Mouse (Mus musculus) lung, postnatal 0 days (tissue): ENCODE results near the gene Nup88. TPM values are rescaled to one million over a fixed set of nuclear protein-coding genes. Genes with fewer than 3 reads are reported as not detected.

Experiments used
- ATAC-seq: fragments of 200-750 bp; cut with Nextera tagmentation; 2 replicates; pipeline ENCODE4 v1.8.0; 2017; ENCODE audit warnings: moderate library complexity
- DNase-seq: peaks from one replicate; pipeline ENCODE4 v3.0.0-alpha.2; 2016; ENCODE audit warnings: low spot score
- H3K27ac ChIP-seq: fragments of 300-500 bp; sonication (generic); 2 replicates; pipeline ENCODE4 v1.5.1; 2014; ENCODE audit warnings: antibody characterized with exemption, mild to moderate bottlenecking, low read length, mixed read lengths
- H3K27me3 ChIP-seq: fragments of 300-500 bp; sonication (generic); replicated peaks from 2 replicates; pipeline ENCODE4 v1.6.1; 2014; ENCODE audit warnings: low read length, mixed read lengths; ENCODE audit not compliant: insufficient read depth
- H3K36me3 ChIP-seq: fragments of 300-500 bp; sonication (generic); 2 replicates; pipeline ENCODE4 v1.6.1; 2014; ENCODE audit warnings: low read length, mixed read lengths; ENCODE audit not compliant: insufficient read depth
- H3K4me1 ChIP-seq: fragments of 300-500 bp; sonication (generic); 2 replicates; pipeline ENCODE4 v1.6.1; 2014; ENCODE audit warnings: antibody characterized with exemption, low read depth, low read length, mixed read lengths; ENCODE audit not compliant: insufficient read depth
- H3K4me2 ChIP-seq: fragments of 300-500 bp; sonication (generic); replicated peaks from 2 replicates; pipeline ENCODE4 v1.6.1; 2014; ENCODE audit warnings: low read depth, mild to moderate bottlenecking, low read length, moderate library complexity, mixed read lengths
- H3K4me3 ChIP-seq: fragments of 300-500 bp; sonication (generic); 2 replicates; pipeline ENCODE4 v1.5.1; 2014; ENCODE audit warnings: low read depth, low read length
- H3K9ac ChIP-seq: fragments of 300-500 bp; sonication (generic); replicated peaks from 2 replicates; pipeline ENCODE4 v1.6.1; 2014; ENCODE audit warnings: low read depth, mild to moderate bottlenecking
- H3K9me3 ChIP-seq: fragments of 300-500 bp; sonication (generic); 2 replicates; pipeline ENCODE4 v1.6.1; 2016; ENCODE audit warnings: low read length, mixed read lengths
- CTCF ChIP-seq: IDR thresholded peaks from 2 replicates; pipeline ENCODE4 v1.5.1; 2016; ENCODE audit warnings: antibody characterized with exemption, mild to moderate bottlenecking
- EP300 ChIP-seq: IDR thresholded peaks from 2 replicates; pipeline ENCODE4 v1.6.1; 2016; ENCODE audit warnings: antibody characterized with exemption, mild to moderate bottlenecking, control low read depth
- WGBS: fragments of 180-500 bp; shearing (Covaris S2); extraction: QIAGEN DNeasy Blood & Tissue Kit; methylation state at CpG from one replicate; pipeline ENCODE4 v1.1.7; 2014; 5-methylcytosine and 5-hydroxymethylcytosine counted together
- polyA plus RNA-seq: library from polyadenylated mRNA; unstranded; fragments of >200 nt; fragmentation: Nextera tagmentation; extraction: Ambion mirVana; gene quantifications from 2 replicates; pipeline ENCODE4 v1.2.1, GENCODE M21; 2015

The Nup88 gene
- polyA plus RNA-seq, 1 experiment from 2014 or later: 56.6 TPM

DNA sequence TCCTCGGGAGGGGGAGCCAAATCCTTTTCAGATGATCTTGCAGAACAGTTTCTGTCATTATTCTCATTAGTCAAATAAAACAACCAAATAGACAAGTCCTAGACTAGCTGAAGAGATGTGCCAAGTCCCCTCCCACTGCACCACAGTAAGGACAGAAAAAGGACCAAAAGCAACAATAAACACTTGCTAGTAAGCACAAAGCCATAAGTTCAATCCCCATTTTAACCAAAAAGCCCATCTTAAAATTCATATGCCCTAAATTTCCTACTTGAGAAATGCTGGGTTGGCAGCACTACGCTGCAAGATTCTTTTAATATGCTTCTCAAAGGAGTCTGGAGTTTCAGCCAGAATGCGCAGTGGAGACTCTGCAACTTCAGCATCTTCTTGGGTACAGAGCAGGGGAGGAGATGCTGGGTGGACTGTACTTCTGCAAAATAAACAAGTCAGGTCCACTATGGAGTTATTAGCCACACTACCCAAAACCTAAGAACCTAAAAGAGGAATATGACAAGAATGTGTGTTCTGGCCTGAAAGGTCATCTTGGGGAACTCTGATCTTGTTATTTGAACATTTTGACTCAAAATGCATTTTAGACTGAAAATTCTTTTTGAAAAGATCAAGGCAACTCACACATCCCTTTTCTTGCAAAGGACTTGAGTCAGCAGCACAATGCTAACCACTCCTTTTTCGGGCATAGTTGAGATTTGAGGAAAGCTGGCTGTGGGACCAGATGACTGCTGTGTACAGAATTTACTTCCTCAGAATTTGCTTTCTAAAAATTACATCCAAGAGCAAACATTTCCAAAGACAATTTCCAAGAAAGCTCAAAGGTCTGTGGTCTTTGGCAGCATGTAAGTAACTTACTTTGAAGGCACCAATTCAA is 24.6 kb downstream of the Nup88 start:
- TF ChIP-seq CTCF (no peak), EP300 (no peak)
- H3K4me3 ChIP-seq: no peak overlapping the region
- no peak overlapping the region for H3K9ac ChIP-seq
- no peaks in the 10 kb centered on the region for H3K4me1 ChIP-seq
- no peak for ATAC-seq
- 84% methylated on average over 4 of the region's 4 CpGs for WGBS
- H3K9me3 ChIP-seq: no peaks in the 10 kb centered on the region
- peaks cover 39% of the 10 kb centered on the region for H3K36me3 ChIP-seq
- no peak overlapping the region for H3K27ac ChIP-seq
- H3K4me2 ChIP-seq: no peak overlapping the region
- no peak for DNase-seq
- H3K27me3 ChIP-seq: no peaks in the 10 kb centered on the region

DNA sequence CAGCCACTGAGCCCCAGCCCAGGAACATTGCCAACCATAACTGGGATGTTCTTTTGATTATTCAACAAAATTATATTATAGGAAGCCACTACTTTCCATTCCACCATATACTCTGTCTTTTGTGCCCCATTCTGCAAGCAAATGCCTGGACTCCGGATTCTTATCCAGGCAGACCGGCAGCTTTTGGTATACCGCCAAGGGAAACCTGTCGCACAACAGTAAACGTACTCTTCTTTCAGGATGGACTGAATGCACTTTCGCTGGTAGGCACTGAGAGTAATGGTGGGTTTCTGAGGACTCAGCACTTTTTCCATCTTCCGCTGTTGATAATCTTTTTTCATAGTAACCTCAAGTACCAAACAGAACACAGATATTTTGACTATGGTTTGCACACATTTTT is 26.1 kb downstream of the Nup88 start:
- no peak overlapping the region for H3K9ac ChIP-seq
- 87% methylated on average over 7 of the region's 7 CpGs for WGBS
- TF ChIP-seq CTCF: no peak
- no peak for TF ChIP-seq EP300
- H3K4me3 ChIP-seq: no peak overlapping the region
- H3K4me1 ChIP-seq: no peaks in the 10 kb centered on the region
- no peak overlapping the region for H3K27ac ChIP-seq
- H3K9me3 ChIP-seq: no peaks in the 10 kb centered on the region
- DNase-seq: no peak
- no peak overlapping the region for H3K4me2 ChIP-seq
- no peaks in the 10 kb centered on the region for H3K27me3 ChIP-seq
- peaks cover 31% of the 10 kb centered on the region for H3K36me3 ChIP-seq
- no peak for ATAC-seq

- 78% methylated on average over 1 of the region's 1 CpGs for WGBS
- ATAC-seq (no peak; the same call in 1 of the 2 replicates), DNase-seq (no peak)
- H3K27ac ChIP-seq: no peak overlapping the region
- peaks cover 32% of the 10 kb centered on the region for H3K36me3 ChIP-seq
- TF ChIP-seq EP300: no peak
- peak; percentile 41 for TF ChIP-seq CTCF
- H3K9ac ChIP-seq: no peak overlapping the region
- H3K27me3 ChIP-seq: no peaks in the 10 kb centered on the region
- H3K9me3 ChIP-seq: no peaks in the 10 kb centered on the region
- no peaks in the 10 kb centered on the region for H3K4me1 ChIP-seq
- no peak overlapping the region for H3K4me2 ChIP-seq
- no peak overlapping the region for H3K4me3 ChIP-seq
Observed at GRCm38 (mm10) chr11:70942596-70942995, 27.2 kb downstream of the Nup88 start.

DNA sequence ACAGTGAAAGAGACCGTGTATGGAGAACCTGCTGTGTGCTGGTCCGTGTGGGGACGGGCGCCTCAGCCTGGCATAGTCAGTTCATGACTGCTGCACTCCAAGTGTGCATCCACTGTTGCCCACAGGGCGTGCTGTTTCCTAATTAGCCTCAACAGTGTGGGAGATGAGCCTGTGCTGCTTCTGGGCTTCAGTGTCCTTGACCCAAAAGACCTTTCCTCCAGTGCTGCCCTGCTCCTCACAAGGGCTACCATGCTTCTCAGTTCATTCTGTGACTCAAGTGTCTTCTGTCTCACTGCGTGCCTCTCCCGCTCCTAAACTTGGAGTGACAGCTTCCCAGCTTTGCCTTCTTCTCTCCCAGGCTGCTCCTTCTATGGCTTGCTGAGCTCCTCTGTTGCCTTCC is 34.5 kb downstream of the Nup88 start:
- no peak for DNase-seq
- ATAC-seq: no peak
- Histone ChIP-seq H3K9me3 (no peaks in the 10 kb centered on the region), H3K27me3 (no peaks in the 10 kb centered on the region), H3K9ac (no peak overlapping the region), H3K4me2 (no peak overlapping the region), H3K4me3 (no peak overlapping the region), H3K4me1 (no peaks in the 10 kb centered on the region), H3K27ac (no peak overlapping the region), H3K36me3 (peaks cover 35% of the 10 kb centered on the region)
- no peak for TF ChIP-seq EP300
- TF ChIP-seq CTCF: no peak
- 89% methylated on average over 7 of the region's 7 CpGs for WGBS

DNA sequence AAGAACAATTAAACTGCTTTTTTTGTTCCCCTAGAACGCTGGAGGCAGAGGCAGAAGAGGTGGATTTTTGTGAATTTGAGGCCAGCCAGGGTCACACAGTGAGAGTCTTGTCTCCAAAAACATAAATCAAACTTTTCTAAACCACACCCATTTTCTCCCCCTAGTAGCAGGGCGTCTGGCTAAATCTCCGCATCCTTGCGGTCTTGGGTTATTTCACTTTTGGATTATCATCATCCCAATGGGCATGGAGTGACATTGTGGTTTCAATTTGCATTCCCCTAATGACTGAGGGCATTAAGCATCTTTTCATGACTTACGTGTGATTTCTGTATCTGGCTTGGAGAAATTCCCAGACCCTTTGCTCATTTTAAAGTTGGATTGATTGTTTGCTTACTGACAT is 38.3 kb downstream of the Nup88 start:
- 87% methylated on average over 5 of the region's 5 CpGs for WGBS
- no peak overlapping the region for H3K4me3 ChIP-seq
- H3K27ac ChIP-seq: no peak overlapping the region
- peaks cover 22% of the 10 kb centered on the region; the same call in 1 of the 2 replicates for H3K36me3 ChIP-seq
- H3K4me1 ChIP-seq: no peaks in the 10 kb centered on the region
- no peaks in the 10 kb centered on the region for H3K9me3 ChIP-seq
- ATAC-seq (no peak), DNase-seq (no peak)
- H3K9ac ChIP-seq: no peak overlapping the region
- no peak overlapping the region for H3K4me2 ChIP-seq
- H3K27me3 ChIP-seq: no peaks in the 10 kb centered on the region
- no peak for TF ChIP-seq CTCF
- no peak for TF ChIP-seq EP300

DNA sequence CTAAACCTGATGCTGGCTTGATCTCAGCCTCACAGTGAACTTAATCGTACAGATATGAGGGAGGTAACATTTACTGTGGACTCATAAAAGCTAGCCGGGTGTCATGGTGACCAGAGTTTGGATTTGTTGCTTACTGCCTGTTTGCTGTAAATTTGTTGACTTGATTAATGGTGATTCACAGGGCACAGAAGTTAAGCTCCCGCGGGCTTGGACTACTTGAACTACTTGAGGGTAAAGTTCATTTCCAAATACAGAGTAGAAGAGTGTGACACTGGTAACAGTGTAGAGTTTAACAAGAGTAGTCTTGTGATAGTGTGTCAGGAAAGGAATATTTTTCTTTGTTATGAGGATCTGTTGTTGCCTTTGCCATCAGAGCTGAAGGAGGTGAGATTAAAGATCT is 50.2 kb downstream of the Nup88 start:
- WGBS: 86% methylated on average over 4 of the region's 4 CpGs
- Histone ChIP-seq H3K9ac (no peak overlapping the region), H3K4me2 (no peak overlapping the region), H3K4me1 (no peaks in the 10 kb centered on the region), H3K9me3 (no peaks in the 10 kb centered on the region), H3K27ac (no peak overlapping the region), H3K36me3 (peaks cover 18% of the 10 kb centered on the region), H3K27me3 (no peaks in the 10 kb centered on the region), H3K4me3 (no peak overlapping the region)
- ATAC-seq: no peak
- no peak for DNase-seq
- no peak for TF ChIP-seq CTCF
- TF ChIP-seq EP300: no peak
